ENCODE assay signal across 10 mouse cellular contexts in the genomic region with DNA sequence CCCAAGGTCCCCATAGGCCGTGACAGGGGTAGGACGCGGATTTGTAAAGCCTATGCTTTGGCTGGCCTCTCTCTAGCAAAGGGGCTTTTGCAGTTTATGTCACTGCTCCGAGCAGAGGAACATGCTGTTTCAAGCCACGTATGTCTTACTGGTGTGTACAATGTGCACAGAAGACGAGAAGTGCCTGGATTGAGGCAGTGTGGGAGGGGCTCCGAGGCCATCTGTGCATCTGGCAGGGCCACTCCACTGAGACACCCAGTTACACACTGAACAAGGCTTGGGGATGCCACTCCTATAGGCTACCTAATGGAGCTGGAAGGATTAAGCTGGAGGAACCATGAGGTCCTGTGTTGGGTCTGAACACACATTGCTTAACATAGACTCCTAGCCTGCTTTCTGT. TPM values are rescaled to one million over a fixed set of nuclear protein-coding genes. Genes with fewer than 3 reads are reported as not detected.
DNase-seq lines count a peak whose midpoint lies in the region; ATAC-seq and TF ChIP-seq lines count a peak whose summit lies in the region.
"Had no signal": no experiment of that assay in that cellular context is flagged by ENCODE, and none has a peak within 500 bp of the region (broad histone marks: within the 10 kb centered on the region; RNA-seq: fewer than 3 reads in every experiment).

No protein-coding gene starts in this region.

- no peaks in the 10 kb centered on the region for H3K36me3 ChIP-seq in testis, adult 2 months (ENCODE audit: control insufficient read depth, insufficient read depth, low read length)
- no peaks in the 10 kb centered on the region for H3K36me3 ChIP-seq in liver, embryonic 13.5 days

- H3K27me3 ChIP-seq in testis, adult 2 months (ENCODE audit: control insufficient read depth, insufficient read depth, low read length) = no peaks in the 10 kb centered on the region
- no peaks in the 10 kb centered on the region for H3K27me3 ChIP-seq in liver, embryonic 13.5 days

- no peak for TF ChIP-seq CTCF in testis, adult 2 months (IDR thresholded peaks at IDR 0.05; ENCODE audit: control insufficient read depth, insufficient read depth, insufficient replicate concordance, low read depth, low read length)

- DNase-seq in cerebellum, postnatal 10 days = peak; percentile 67 to 80
- no peak for DNase-seq in cerebellum, adult 11-12 months
- DNase-seq in testis, postnatal 10 days (ENCODE audit: low spot score) = no peak
- no peak for DNase-seq in liver, embryonic 13.5 days
- DNase-seq in ovary, postnatal 14 days (ENCODE audit: low spot score) = no peak
- no peak for DNase-seq in left cerebral cortex, adult 11 months (ENCODE audit: low spot score)
- DNase-seq in adrenal gland, postnatal 25 days = no peak

- peak overlapping the region; percentile 37; the same call in 1 of the 2 replicates for H3K27ac ChIP-seq in testis, adult 2 months (ENCODE audit: control insufficient read depth, insufficient read depth, low read depth, low read length)
- H3K27ac ChIP-seq in liver, embryonic 13.5 days = peak overlapping the region; percentile 29; the same call in 1 of the 2 replicates

- H3K9ac ChIP-seq in liver, embryonic 13.5 days = no peak overlapping the region

- H3K4me1 ChIP-seq in testis, adult 2 months (ENCODE audit: control insufficient read depth, insufficient read depth, low read length) = no peaks in the 10 kb centered on the region
- peaks cover 23% of the 10 kb centered on the region for H3K4me1 ChIP-seq in liver, embryonic 13.5 days (replicated peaks)

- no peak for ATAC-seq in liver, embryonic 13.5 days (ENCODE audit: low read depth)

- no peak for TF ChIP-seq POLR2A in testis, adult 2 months (IDR thresholded peaks at IDR 0.05; ENCODE audit: control insufficient read depth, low read depth, low read length)

- no peaks in the 10 kb centered on the region for H3K9me3 ChIP-seq in liver, embryonic 13.5 days (replicated peaks)

- H3K4me3 ChIP-seq in testis, adult 2 months (ENCODE audit: control insufficient read depth, low read depth, low read length) = no peak overlapping the region
- no peak overlapping the region for H3K4me3 ChIP-seq in liver, embryonic 13.5 days (replicated peaks)
- H3K4me3 ChIP-seq: erythroblast, embryonic 14.5 days had no signal

- no peak overlapping the region for H3K4me2 ChIP-seq in liver, embryonic 13.5 days

- WGBS in liver, embryonic 13.5 days (ENCODE audit: insufficient replicate concordance) = 64% methylated on average over 7 of the region's 7 CpGs

RNA-seq across cellular contexts. Expression of gene Fabp6, which starts 17.1 kb away (rescaled TPM):
- not detected in 2 replicates for polyA plus RNA-seq in testis, adult 2 months (2012; rRNA removed)
- not detected in 2 replicates for polyA plus RNA-seq in liver, embryonic 13.5 days (2015; fragmentation: Nextera tagmentation; extraction: Ambion mirVana)
- total RNA-seq in adrenal gland, postnatal 25 days (2021) = not detected in 2 replicates
- total RNA-seq: left cerebral cortex, postnatal 10 days had no signal
- polyA plus RNA-seq: erythroblast, embryonic 14.5 days had no signal

RNA-seq across cellular contexts. Expression of gene 4933415A04Rik, which starts 31.6 kb away (rescaled TPM):
- polyA plus RNA-seq in testis, adult 2 months (2012; rRNA removed) = 0.28 TPM in 2 replicates
- polyA plus RNA-seq in liver, embryonic 13.5 days (2015; fragmentation: Nextera tagmentation; extraction: Ambion mirVana) = 0.73 and 0.93 TPM in 2 replicates
- 1.0 and 1.1 TPM in 2 replicates for total RNA-seq in adrenal gland, postnatal 25 days (2021)
- polyA plus RNA-seq: erythroblast, embryonic 14.5 days had no signal

Comparison
In these comparisons a context has a peak if more than half of its experiments do, and no peak if none do; other contexts are left out.
1. DNase-seq: peak in cerebellum, postnatal 10 days (2 of 2); none in cerebellum, adult 11-12 months (single experiment), testis, postnatal 10 days (single experiment), liver, embryonic 13.5 days (single experiment), ovary, postnatal 14 days (single experiment), left cerebral cortex, adult 11 months (single experiment) and adrenal gland, postnatal 25 days (single experiment).